Mouse (Mus musculus) hindbrain, embryonic 11.5 days (tissue): ENCODE measurements at regions not wholly inside any gene's neighbourhood (a gene's known extent, or its start where the extent isn't known, plus 50 kb on each side); places are given as distances from the start of the nearest gene placed in this dataset.

Experiments
- ATAC-seq: fragments of 200-750 bp; cut with Nextera tagmentation; 2 replicates; pipeline ENCODE4 v1.8.0; 2017; ENCODE audit warnings: mild to moderate bottlenecking, moderate TSS enrichment, moderate library complexity; ENCODE audit not compliant: low FRiP score
- DNase-seq: peaks from one replicate; pipeline ENCODE4 v3.0.0-alpha.2; 2015; ENCODE audit warnings: low spot score
- H3K27ac ChIP-seq: fragments of 300-500 bp; sonication (generic); 2 replicates; pipeline ENCODE4 v1.5.1; 2014; ENCODE audit warnings: mild to moderate bottlenecking, low read depth, low read length
- H3K27me3 ChIP-seq: fragments of 300-500 bp; sonication (generic); 2 replicates; pipeline ENCODE4 v1.6.1; 2014; ENCODE audit warnings: mild to moderate bottlenecking, low read length, moderate library complexity, mixed read lengths; ENCODE audit not compliant: control insufficient read depth, insufficient read depth
- H3K36me3 ChIP-seq: fragments of 300-500 bp; sonication (generic); 2 replicates; pipeline ENCODE4 v1.6.1; 2014; ENCODE audit warnings: mild to moderate bottlenecking, low read length, moderate library complexity, mixed read lengths; ENCODE audit not compliant: control insufficient read depth, insufficient read depth
- H3K4me1 ChIP-seq: fragments of 300-500 bp; sonication (generic); replicated peaks from 2 replicates; pipeline ENCODE4 v1.6.1; 2014; ENCODE audit warnings: low read length, mixed read lengths; ENCODE audit not compliant: control insufficient read depth, insufficient read depth
- H3K4me2 ChIP-seq: fragments of 300-500 bp; sonication (generic); replicated peaks from 2 replicates; pipeline ENCODE4 v1.6.1; 2014; ENCODE audit warnings: mild to moderate bottlenecking, low read depth, low read length
- H3K4me3 ChIP-seq: fragments of 300-500 bp; sonication (generic); 2 replicates; pipeline ENCODE4 v1.5.1; 2014; ENCODE audit warnings: low read depth, low read length
- H3K9ac ChIP-seq: fragments of 300-500 bp; sonication (generic); 2 replicates; pipeline ENCODE4 v1.6.1; 2014; ENCODE audit warnings: low read depth, low read length
- H3K9me3 ChIP-seq: fragments of 300-500 bp; sonication (generic); 2 replicates; pipeline ENCODE4 v1.6.1; 2016; ENCODE audit warnings: low read length; ENCODE audit not compliant: control insufficient read depth
- WGBS: fragments of 180-500 bp; shearing (Covaris S2); extraction: QIAGEN DNeasy Blood & Tissue Kit; methylation state at CpG from one replicate; pipeline ENCODE4 v1.1.7; 2014; 5-methylcytosine and 5-hydroxymethylcytosine counted together

DNA sequence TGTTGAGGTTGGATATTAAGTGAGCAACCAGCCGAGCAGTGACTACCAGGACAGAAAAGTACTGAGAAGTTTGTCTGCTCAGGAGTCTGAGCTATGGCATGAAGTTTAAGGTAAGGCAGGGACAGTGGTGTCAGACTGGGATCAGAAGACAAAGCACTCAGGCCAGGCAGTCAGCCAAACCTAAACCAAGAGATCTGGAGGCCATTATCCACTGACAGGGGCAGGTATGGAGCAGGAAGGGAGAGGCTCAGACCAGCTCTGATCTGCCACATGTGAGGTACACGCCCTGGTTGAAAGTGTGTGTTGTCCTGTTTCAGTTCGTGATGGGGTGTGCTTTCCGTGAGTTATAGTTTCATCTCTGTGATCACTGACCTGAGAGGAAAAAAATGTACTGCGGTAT is 437.2 kb upstream of the Trpc7 start:
- Histone ChIP-seq H3K9ac (no peak overlapping the region), H3K4me2 (no peak overlapping the region), H3K36me3 (no peaks in the 10 kb centered on the region), H3K9me3 (no peaks in the 10 kb centered on the region), H3K4me1 (no peaks in the 10 kb centered on the region), H3K27me3 (no peaks in the 10 kb centered on the region), H3K4me3 (no peak overlapping the region), H3K27ac (no peak overlapping the region)
- 91% methylated on average over 5 of the region's 5 CpGs for WGBS
- DNase-seq = no peak
- ATAC-seq = no peak

DNA sequence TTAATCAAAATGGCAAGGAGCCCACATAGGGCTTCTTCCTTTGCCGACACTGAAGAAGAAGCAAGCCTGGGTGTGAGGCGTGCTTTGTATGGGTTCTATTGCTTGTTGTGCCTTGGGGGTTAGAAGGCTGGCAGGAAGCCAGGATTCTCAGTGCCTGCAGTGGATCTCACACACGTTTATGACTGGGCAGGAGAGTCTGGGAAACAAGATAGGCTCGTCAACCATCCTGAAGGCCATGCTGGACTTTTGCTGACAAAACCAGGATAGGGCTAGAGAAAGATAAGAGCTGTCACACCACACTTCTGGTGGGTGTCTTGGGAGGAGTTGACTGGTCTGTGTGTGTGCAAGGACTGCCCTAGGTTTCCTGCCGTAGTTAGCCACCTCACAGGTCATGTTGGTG is 436.1 kb upstream of the Trpc7 start:
- H3K9ac ChIP-seq = no peak overlapping the region
- no peaks in the 10 kb centered on the region for H3K9me3 ChIP-seq
- DNase-seq (no peak), ATAC-seq (no peak)
- 83% methylated on average over 5 of the region's 5 CpGs for WGBS
- no peak overlapping the region for H3K27ac ChIP-seq
- no peaks in the 10 kb centered on the region for H3K36me3 ChIP-seq
- no peaks in the 10 kb centered on the region for H3K27me3 ChIP-seq
- no peak overlapping the region for H3K4me3 ChIP-seq
- H3K4me2 ChIP-seq = no peak overlapping the region
- no peaks in the 10 kb centered on the region for H3K4me1 ChIP-seq

DNA sequence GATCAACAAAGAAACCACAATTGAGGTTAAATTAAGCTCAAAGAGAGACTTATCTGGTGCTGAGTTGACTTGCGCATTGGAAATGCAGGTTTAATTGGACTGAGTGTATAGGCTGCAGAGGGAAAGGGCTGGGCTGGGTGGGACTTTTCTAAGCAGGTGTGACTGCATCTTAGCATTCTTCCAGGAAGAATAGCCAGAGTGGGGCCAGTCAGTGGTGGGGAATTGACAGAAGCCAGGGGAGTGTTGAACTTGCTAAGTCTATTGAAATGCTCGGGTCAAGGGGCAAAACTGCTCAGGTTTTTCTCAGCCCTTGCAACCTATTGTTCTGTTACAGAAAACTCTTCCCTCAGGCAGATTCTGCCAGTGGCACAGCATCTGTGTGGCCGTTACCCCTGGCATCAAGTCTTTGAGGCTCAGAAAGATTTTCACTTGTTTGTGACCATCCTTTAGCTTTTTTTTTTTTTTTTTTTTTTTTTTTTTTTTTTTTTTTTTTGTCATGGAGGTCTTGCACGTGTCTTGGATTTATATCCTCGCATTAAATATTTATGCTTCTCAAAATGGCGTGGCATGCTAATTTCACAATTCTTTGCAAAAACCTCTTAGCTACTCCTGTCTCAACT is 429.6 kb upstream of the Trpc7 start:
- no peaks in the 10 kb centered on the region for H3K4me1 ChIP-seq
- no peak overlapping the region for H3K27ac ChIP-seq
- ATAC-seq (no peak), DNase-seq (no peak)
- no peaks in the 10 kb centered on the region for H3K9me3 ChIP-seq
- no peak overlapping the region for H3K9ac ChIP-seq
- 81% methylated on average over 6 of the region's 6 CpGs for WGBS
- no peaks in the 10 kb centered on the region for H3K27me3 ChIP-seq
- H3K4me2 ChIP-seq = no peak overlapping the region
- H3K4me3 ChIP-seq = no peak overlapping the region
- no peaks in the 10 kb centered on the region for H3K36me3 ChIP-seq

- DNase-seq (peak; percentile 57), ATAC-seq (no peak)
- Histone ChIP-seq H3K27ac (no peak overlapping the region), H3K4me2 (no peak overlapping the region), H3K9me3 (no peaks in the 10 kb centered on the region), H3K36me3 (no peaks in the 10 kb centered on the region), H3K27me3 (no peaks in the 10 kb centered on the region), H3K9ac (peak overlapping the region; percentile 17; the same call in 1 of the 2 replicates), H3K4me1 (peaks cover 4% of the 10 kb centered on the region; the same call in 1 of the 2 replicates), H3K4me3 (no peak overlapping the region)
- WGBS = 23% methylated on average over 11 of the region's 11 CpGs
Observed at GRCm38 (mm10) chr13:57316211-57317005, 420.6 kb upstream of the Trpc7 start.

DNA sequence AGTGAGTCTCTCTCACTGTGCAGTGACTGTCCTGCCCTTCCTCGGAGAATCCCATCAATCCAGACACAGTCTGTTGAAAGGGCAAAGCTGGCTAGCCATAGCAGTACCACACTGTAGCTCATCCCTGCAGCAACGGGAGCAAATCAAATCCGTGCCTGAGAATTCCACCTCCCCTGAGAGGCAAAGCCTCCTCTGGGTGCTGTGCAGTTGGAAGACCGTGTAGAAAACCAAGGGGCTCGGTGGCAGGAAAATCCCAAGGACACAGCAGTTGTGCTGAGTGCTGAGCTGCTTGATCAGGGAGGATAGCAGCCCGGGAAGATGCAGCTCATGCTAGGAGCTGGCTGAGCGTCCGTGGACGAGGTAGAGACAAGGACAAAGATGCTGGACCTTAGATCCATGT is 418.7 kb upstream of the Trpc7 start:
- Histone ChIP-seq H3K9ac (no peak overlapping the region), H3K4me2 (no peak overlapping the region), H3K9me3 (0 out of 2 replicates have a peak, but pooled peaks cover 2% of the 10 kb centered on the region), H3K27me3 (no peaks in the 10 kb centered on the region), H3K36me3 (no peaks in the 10 kb centered on the region), H3K4me3 (no peak overlapping the region), H3K27ac (no peak overlapping the region), H3K4me1 (peaks cover 4% of the 10 kb centered on the region; the same call in 1 of the 2 replicates)
- WGBS = 49% methylated on average over 9 of the region's 9 CpGs
- DNase-seq = no peak
- no peak for ATAC-seq

DNA sequence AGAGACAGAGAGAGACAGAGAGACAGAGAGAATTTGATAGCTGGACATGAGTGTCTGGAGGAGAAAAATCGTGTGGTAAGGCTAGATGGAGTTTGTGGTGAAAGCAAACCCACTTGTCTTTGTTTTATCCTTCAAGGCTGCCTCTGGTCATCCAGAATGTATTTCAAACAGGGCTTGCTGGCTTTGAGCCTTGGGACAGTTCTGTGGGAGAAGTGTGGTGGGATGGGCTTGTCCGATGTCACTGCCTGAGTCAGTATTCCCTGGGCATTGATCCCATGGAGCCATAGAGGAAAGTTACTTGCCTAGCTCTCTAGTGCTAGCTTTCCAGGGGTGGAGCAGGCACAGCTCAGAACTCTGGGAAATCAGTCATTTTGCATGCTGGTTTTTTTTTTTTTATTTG is 417.9 kb upstream of the Trpc7 start:
- no peak for ATAC-seq
- WGBS = 58% methylated on average over 2 of the region's 2 CpGs

GRCm38 (mm10) chr13:57311235-57311634 is 415.4 kb upstream of the Trpc7 start:
- H3K27ac ChIP-seq = no peak overlapping the region
- DNase-seq (no peak), ATAC-seq (no peak)
- no peaks in the 10 kb centered on the region for H3K36me3 ChIP-seq
- H3K9ac ChIP-seq = no peak overlapping the region
- 55% methylated on average over 2 of the region's 2 CpGs for WGBS
- H3K9me3 ChIP-seq = 0 out of 2 replicates have a peak, but pooled peaks cover 2% of the 10 kb centered on the region
- no peaks in the 10 kb centered on the region for H3K27me3 ChIP-seq
- H3K4me1 ChIP-seq = peaks cover 2% of the 10 kb centered on the region; the same call in 1 of the 2 replicates
- no peak overlapping the region for H3K4me2 ChIP-seq
- no peak overlapping the region for H3K4me3 ChIP-seq

More for the DNA sequence above, 417.9 kb upstream of the Trpc7 start:
- 0 out of 2 replicates have a peak, but pooled peaks cover 2% of the 10 kb centered on the region for H3K9me3 ChIP-seq
- H3K27me3 ChIP-seq = no peaks in the 10 kb centered on the region
- H3K27ac ChIP-seq = no peak overlapping the region
- H3K4me2 ChIP-seq = no peak overlapping the region
- DNase-seq = no peak
- H3K4me3 ChIP-seq = no peak overlapping the region
- H3K9ac ChIP-seq = no peak overlapping the region
- peaks cover 4% of the 10 kb centered on the region; the same call in 1 of the 2 replicates for H3K4me1 ChIP-seq
- no peaks in the 10 kb centered on the region for H3K36me3 ChIP-seq

GRCm38 (mm10) chr13:57309618-57310017 is 413.8 kb upstream of the Trpc7 start:
- Histone ChIP-seq H3K9ac (no peak overlapping the region), H3K4me3 (no peak overlapping the region), H3K36me3 (no peaks in the 10 kb centered on the region), H3K27me3 (no peaks in the 10 kb centered on the region), H3K4me2 (no peak overlapping the region), H3K4me1 (no peaks in the 10 kb centered on the region), H3K9me3 (0 out of 2 replicates have a peak, but pooled peaks cover 2% of the 10 kb centered on the region), H3K27ac (no peak overlapping the region)
- WGBS = 92% methylated on average over 4 of the region's 4 CpGs
- DNase-seq (no peak), ATAC-seq (no peak)
